Mouse (Mus musculus): ENCODE results near the gene Mon2.

Mon2 gene

GRCm38 (mm10) chr10:123076245-123077023 is at the start of gene Mon2:
Gene Mon2, minus strand, starts transcription at chr10:123076505.
- in situ Hi-C loops (cut with MboI; ENCODE audit: low pct_unique_long_range_greater_than_20kb in 1 of 2, low sequenced_read_pairs in 2 of 2, unreplicated experiment in 1 of 2) = loop anchor here in 1 of 2 experiments (25.0 kb wide), 1 partner anchor 514 kb away; no protein-coding TSS in a partner anchor

DNA sequence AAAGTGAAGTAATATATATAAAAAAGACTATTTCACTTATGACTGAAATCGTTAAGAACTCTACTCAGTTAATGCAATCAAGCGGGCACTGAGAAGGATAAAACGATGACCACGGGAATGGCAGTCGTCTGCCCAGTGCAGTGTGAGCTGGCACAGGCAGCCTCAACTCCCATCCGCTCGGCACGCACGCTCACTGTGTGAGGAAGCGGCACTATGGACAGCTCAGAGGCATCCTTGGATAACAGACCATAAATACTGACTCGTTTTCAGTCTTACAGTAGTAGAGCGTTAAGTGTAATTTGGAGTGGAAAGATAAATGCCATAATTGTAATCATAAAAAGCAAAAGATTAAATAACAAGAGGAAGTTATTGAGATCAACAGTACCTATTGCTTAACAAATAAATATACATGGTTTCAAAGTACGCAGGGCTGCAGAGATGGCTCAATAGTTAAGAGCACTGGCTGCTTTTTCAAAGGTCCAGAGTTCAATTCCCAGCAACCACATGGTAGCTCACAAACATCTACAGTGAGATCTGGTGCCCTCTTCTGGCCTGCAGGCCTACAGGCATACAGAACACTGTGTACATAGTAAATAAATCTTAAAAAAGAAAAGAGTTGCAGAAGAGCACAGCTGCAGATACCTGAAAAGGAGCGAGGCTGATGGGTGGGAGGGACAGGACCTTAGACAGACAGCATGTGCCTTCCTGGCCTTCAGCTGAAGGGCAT is 44.5 kb upstream of the Mon2 start:
- in situ Hi-C loops (cut with MboI; ENCODE audit: low pct_unique_long_range_greater_than_20kb in 1 of 2, low sequenced_read_pairs in 2 of 2, unreplicated experiment in 1 of 2) = no loop called here

DNA sequence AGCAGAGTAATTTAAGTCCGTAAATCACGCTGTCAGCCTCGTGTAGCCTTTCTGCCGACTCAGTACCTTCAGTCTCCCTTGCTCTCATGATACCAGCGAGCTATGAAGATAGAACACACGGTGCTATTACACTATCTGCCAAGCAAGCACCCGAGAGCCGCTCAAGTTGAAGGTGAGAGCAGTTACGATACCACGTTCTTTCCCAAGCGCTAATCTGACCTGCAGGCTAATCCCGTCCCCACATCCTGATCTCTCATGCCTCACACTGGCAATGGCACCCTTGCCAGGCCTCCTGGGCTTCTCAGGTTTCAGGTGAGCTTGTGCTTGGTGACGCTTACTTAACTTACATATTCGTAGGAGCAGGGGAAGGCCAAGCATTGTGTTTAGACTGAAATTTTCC is 40.6 kb upstream of the Mon2 start:
- in situ Hi-C loops (cut with MboI; ENCODE audit: low pct_unique_long_range_greater_than_20kb in 1 of 2, low sequenced_read_pairs in 2 of 2, unreplicated experiment in 1 of 2) = no loop called here

GRCm38 (mm10) chr10:123113466-123113865 is 37.2 kb upstream of the Mon2 start:
- in situ Hi-C loops (cut with MboI; ENCODE audit: low pct_unique_long_range_greater_than_20kb in 1 of 2, low sequenced_read_pairs in 2 of 2, unreplicated experiment in 1 of 2) = no loop called here

GRCm38 (mm10) chr10:123112787-123113168 is 36.5 kb upstream of the Mon2 start:
- in situ Hi-C loops (cut with MboI; ENCODE audit: low pct_unique_long_range_greater_than_20kb in 1 of 2, low sequenced_read_pairs in 2 of 2, unreplicated experiment in 1 of 2) = no loop called here

DNA sequence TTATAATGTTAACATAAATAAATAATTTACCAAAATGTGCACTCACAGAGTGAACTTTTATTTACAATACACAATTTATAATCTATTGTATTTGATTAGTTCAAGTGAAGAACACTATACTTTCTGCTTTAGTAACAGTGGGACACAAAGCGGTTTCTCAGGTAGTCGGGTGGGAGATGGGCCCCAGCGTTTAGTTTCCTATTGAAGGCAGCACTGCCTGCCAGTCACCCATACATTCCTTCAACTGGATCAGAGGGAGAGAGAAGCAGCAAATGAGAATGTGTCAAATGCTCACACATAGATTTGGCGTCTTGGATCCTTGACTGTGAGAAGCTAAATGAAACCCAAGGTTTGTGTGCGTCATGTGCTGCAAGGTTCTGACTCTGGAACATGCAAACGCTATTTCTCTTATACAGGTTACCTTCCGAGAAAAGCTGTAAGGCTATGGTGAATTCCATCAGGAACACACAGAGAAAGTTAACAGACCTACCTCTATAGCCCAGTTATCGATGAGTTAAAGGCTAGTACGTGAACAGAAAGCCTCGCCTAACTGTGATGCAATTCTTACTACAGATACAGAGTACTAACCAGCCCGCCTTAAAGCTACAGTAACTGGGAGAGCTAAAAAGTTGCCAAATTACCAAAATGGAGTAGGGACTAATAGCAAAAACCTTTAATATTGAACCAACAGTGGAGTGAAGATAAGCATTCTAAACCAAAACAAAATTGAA is 35.9 kb upstream of the Mon2 start:
- in situ Hi-C loops (cut with MboI; ENCODE audit: low pct_unique_long_range_greater_than_20kb in 1 of 2, low sequenced_read_pairs in 2 of 2, unreplicated experiment in 1 of 2) = no loop called here

DNA sequence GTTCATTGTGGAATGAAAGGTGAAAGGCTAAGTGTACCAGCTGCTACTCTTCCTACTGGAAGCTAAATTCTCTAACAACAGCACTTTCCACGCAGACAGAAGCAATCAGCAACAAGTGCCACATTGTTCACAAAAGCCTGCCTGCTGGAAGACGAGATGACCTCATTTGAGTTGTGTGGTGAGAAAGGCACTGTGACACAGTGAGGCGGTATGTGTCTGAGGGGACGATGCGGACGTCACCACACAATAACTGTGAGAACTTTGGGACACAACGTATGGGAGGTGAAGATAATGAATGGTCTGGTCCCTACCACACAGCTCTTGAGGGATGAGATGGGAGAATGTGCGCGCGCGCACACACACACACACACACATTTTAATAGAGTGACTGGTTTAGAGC is 34.2 kb upstream of the Mon2 start:
- in situ Hi-C loops (cut with MboI; ENCODE audit: low pct_unique_long_range_greater_than_20kb in 1 of 2, low sequenced_read_pairs in 2 of 2, unreplicated experiment in 1 of 2) = no loop called here

DNA sequence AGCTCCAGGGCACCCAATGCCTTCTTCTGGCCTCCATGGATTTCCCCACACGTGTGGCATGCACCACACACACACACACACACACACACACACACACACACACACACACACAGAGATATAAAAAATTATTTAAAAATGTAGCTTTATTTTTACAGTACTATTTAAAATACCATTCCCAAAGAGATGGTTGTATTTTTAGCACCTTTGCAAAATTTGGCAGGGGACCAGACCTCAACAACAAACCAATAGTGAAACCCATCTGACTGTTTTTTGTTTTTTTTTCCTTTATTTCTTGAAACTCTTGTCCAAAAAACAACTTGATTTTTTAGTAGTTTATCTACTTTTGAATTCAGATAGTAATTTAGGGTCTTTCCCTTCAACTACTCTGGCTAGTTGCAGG is 32.2 kb upstream of the Mon2 start:
- in situ Hi-C loops (cut with MboI; ENCODE audit: low pct_unique_long_range_greater_than_20kb in 1 of 2, low sequenced_read_pairs in 2 of 2, unreplicated experiment in 1 of 2) = no loop called here

GRCm38 (mm10) chr10:123108121-123108520 is 31.8 kb upstream of the Mon2 start:
- in situ Hi-C loops (cut with MboI; ENCODE audit: low pct_unique_long_range_greater_than_20kb in 1 of 2, low sequenced_read_pairs in 2 of 2, unreplicated experiment in 1 of 2) = no loop called here

- in situ Hi-C loops (cut with MboI; ENCODE audit: low pct_unique_long_range_greater_than_20kb in 1 of 2, low sequenced_read_pairs in 2 of 2, unreplicated experiment in 1 of 2) = no loop called here
These were observed 25.0 kb upstream of the Mon2 start for GRCm38 (mm10) chr10:123101303-123101702.

DNA sequence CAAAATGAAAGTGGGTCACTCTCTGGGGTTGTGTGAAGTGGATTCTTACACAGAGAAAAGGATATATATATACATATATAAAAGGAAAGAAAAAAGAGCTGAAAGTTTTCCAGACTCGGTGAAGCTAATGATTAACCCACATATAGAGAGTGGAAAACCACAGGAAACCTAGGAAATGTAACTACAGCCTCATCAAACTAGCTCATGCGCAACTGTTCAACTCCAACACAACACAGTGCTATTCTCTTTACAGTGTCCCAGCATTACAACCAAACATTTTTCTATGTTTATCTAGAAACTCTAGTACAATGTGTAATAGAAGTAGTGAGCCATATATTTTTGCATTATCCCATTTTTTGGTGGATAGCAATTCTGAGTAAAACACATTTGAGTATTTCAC is 24.3 kb upstream of the Mon2 start:
- in situ Hi-C loops (cut with MboI; ENCODE audit: low pct_unique_long_range_greater_than_20kb in 1 of 2, low sequenced_read_pairs in 2 of 2, unreplicated experiment in 1 of 2) = no loop called here

GRCm38 (mm10) chr10:123094504-123094903 is 18.2 kb upstream of the Mon2 start:
- in situ Hi-C loops (cut with MboI; ENCODE audit: low pct_unique_long_range_greater_than_20kb in 1 of 2, low sequenced_read_pairs in 2 of 2, unreplicated experiment in 1 of 2) = loop anchor here (10.0 to 25.0 kb wide), 2 partner anchors 290 to 532 kb away; no protein-coding TSS in a partner anchor

- in situ Hi-C loops (cut with MboI; ENCODE audit: low pct_unique_long_range_greater_than_20kb in 1 of 2, low sequenced_read_pairs in 2 of 2, unreplicated experiment in 1 of 2) = loop anchor here (10.0 to 25.0 kb wide), 2 partner anchors 288 to 530 kb away; no protein-coding TSS in a partner anchor
These were observed 16.3 kb upstream of the Mon2 start for GRCm38 (mm10) chr10:123092577-123092976.

DNA sequence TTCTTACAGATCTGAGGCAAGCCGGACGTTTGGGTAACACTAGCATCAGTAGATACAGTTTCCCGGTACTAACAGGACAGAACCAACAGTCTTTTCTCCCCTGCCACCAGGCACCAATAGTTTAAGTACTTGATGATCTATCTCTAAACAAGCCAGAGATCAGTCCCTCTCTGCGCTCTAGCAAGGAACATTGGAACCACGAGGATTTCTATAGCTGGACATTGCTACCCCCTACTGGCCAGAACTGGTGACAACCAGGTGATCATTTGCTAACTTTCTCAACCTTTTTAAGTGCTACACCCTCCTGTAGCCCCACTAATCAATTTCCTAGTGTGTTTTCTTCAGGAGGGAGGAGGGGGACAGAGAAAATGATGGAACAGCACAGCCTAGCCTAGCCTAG is 15.4 kb upstream of the Mon2 start:
- in situ Hi-C loops (cut with MboI; ENCODE audit: low pct_unique_long_range_greater_than_20kb in 1 of 2, low sequenced_read_pairs in 2 of 2, unreplicated experiment in 1 of 2) = loop anchor here (10.0 to 25.0 kb wide), 2 partner anchors 287 to 529 kb away; no protein-coding TSS in a partner anchor

- in situ Hi-C loops (cut with MboI; ENCODE audit: low pct_unique_long_range_greater_than_20kb in 1 of 2, low sequenced_read_pairs in 2 of 2, unreplicated experiment in 1 of 2) = loop anchor here in 1 of 2 experiments (25.0 kb wide), 1 partner anchor 527 kb away; no protein-coding TSS in a partner anchor
These were observed 13.2 kb upstream of the Mon2 start for GRCm38 (mm10) chr10:123089425-123089930.

GRCm38 (mm10) chr10:123086847-123087246 is 10.5 kb upstream of the Mon2 start:
- in situ Hi-C loops (cut with MboI; ENCODE audit: low pct_unique_long_range_greater_than_20kb in 1 of 2, low sequenced_read_pairs in 2 of 2, unreplicated experiment in 1 of 2) = loop anchor here in 1 of 2 experiments (25.0 kb wide), 1 partner anchor 525 kb away; no protein-coding TSS in a partner anchor

- in situ Hi-C loops (cut with MboI; ENCODE audit: low pct_unique_long_range_greater_than_20kb in 1 of 2, low sequenced_read_pairs in 2 of 2, unreplicated experiment in 1 of 2) = loop anchor here in 1 of 2 experiments (25.0 kb wide), 1 partner anchor 523 kb away; no protein-coding TSS in a partner anchor
These were observed 8.8 kb upstream of the Mon2 start for GRCm38 (mm10) chr10:123084900-123085641.

GRCm38 (mm10) chr10:123084307-123084706 is 8.0 kb upstream of the Mon2 start:
- in situ Hi-C loops (cut with MboI; ENCODE audit: low pct_unique_long_range_greater_than_20kb in 1 of 2, low sequenced_read_pairs in 2 of 2, unreplicated experiment in 1 of 2) = loop anchor here in 1 of 2 experiments (25.0 kb wide), 1 partner anchor 522 kb away; no protein-coding TSS in a partner anchor
